Mouse (Mus musculus): ENCODE results near the gene Ltbp1. TPM values are rescaled to one million over a fixed set of nuclear protein-coding genes. Genes with fewer than 3 reads are reported as not detected.

The Ltbp1 gene
- total and polyA plus RNA-seq, 3 experiments = 0.01 to 0.04 TPM; not detected in 1

DNA sequence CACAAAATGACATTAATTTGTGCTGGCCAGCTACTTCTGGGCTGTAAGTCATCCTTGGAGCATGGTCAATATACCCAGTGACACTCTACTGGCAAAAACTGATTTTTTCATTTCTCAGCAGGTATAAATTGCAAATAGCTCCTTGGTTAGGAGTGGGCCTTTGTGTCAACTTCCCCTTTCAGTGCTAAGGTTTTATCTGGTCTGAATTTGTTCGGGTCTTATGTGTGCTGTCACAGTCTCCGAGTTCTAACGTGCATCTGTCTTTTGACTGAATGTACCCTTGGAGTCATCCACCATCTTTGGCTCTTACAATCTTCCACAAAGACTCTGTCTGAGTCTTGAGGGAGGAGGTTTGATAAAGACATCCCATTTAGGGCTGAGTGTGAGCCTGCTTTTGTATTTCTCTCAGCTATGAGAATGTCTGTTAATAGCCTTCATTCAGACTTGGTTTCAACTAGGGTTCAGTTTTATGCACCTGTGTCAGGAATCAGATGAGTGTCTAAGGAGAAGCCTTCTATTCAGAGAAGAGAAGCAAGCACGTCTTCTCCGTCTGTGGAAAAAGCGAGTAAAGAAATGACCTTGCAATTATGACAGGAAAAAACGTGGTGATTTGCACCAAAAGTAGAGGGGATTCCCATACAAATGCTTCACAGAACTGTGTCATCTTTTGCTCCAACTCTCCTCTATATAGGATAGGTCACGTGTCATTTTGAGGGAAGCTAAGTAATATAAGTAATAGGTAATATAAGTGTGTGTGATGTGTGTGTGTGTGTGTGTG lies 181.6 kb downstream of the Ltbp1 start:
- H3K9me3 ChIP-seq (replicated peaks; ENCODE audit: insufficient read depth, low read length) = no peaks in the 10 kb centered on the region
- no peaks in the 10 kb centered on the region for H3K36me3 ChIP-seq (ENCODE audit: control insufficient read depth in 1 of 2, insufficient read depth in 2 of 2, low read length in 2 of 2)
- no peaks in the 10 kb centered on the region for H3K79me2 ChIP-seq (ENCODE audit: control insufficient read depth, insufficient read depth, low read length, poor library complexity)
- no peak overlapping the region for H3K9ac ChIP-seq (ENCODE audit: control insufficient read depth, low read depth, low read length, poor library complexity, severe bottlenecking)
- H3K4me1 ChIP-seq (ENCODE audit: control insufficient read depth in 1 of 2, insufficient read depth in 2 of 2, low read length in 2 of 2) = no peaks in the 10 kb centered on the region; a peak in 1 of 4 replicates
- no peak for TF ChIP-seq KAT2A (conservative IDR thresholded peaks at IDR 0.05; ENCODE audit: low read depth, low read length)
- no peak for TF ChIP-seq MAZ (IDR thresholded peaks at IDR 0.05; ENCODE audit: low read depth, low read length)
- TF ChIP-seq CHD2 (IDR thresholded peaks at IDR 0.05; ENCODE audit: low read length) = no peak
- no peak for TF ChIP-seq POLR2AphosphoS5 (IDR thresholded peaks at IDR 0.05; ENCODE audit: borderline replicate concordance, low read depth, low read length)
- no peak for TF ChIP-seq UBTF (IDR thresholded peaks at IDR 0.05; ENCODE audit: borderline replicate concordance, insufficient read depth, low read depth, low read length)
- H3K4me3 ChIP-seq (ENCODE audit: control insufficient read depth in 1 of 2, insufficient read depth in 1 of 2, low read depth in 2 of 2, low read length in 2 of 2) = no peak overlapping the region
- no peak overlapping the region for H3K27ac ChIP-seq (ENCODE audit: control insufficient read depth, low read depth, low read length)
- peak; percentile 8 for DNase-seq (ENCODE audit: low read depth, low spot score)
- H3K27me3 ChIP-seq (ENCODE audit: control insufficient read depth in 1 of 2, insufficient read depth in 2 of 2, low read length in 2 of 2) = peaks cover 2 to 5% of the 10 kb centered on the region in 2 experiments; a peak in 3 of 4 replicates

DNA sequence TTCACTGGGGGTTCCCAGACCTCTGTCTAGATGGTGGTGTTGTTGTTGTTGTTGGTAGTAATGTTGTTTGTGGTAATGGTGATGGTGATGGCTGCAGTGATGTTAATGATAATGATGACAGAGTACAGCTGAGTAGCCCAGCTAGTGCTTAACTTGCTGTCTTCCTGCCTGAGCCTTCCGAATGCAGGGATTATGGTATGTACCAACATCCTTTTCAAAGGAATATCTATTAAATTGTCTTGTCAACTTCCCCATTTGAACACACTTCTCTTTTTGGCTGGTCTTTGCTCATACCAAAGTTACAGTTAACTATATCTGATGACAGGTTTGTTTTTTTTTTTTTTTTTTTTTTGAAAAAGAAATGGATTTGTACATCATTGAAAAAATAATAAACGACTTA lies 191.6 kb downstream of the Ltbp1 start:
- H3K36me3 ChIP-seq (ENCODE audit: control insufficient read depth in 1 of 2, insufficient read depth in 2 of 2, low read length in 2 of 2) = peaks cover 0 to 5% of the 10 kb centered on the region in 2 experiments; a peak in 2 of 4 replicates
- H3K27me3 ChIP-seq (ENCODE audit: control insufficient read depth in 1 of 2, insufficient read depth in 2 of 2, low read length in 2 of 2) = peaks cover 2 to 4% of the 10 kb centered on the region in 2 experiments; a peak in 3 of 4 replicates
- H3K27ac ChIP-seq (ENCODE audit: control insufficient read depth, low read depth, low read length) = no peak overlapping the region
- no peak for DNase-seq (ENCODE audit: low read depth, low spot score)
- no peaks in the 10 kb centered on the region for H3K79me2 ChIP-seq (ENCODE audit: control insufficient read depth, insufficient read depth, low read length, poor library complexity)
- H3K4me1 ChIP-seq (ENCODE audit: control insufficient read depth in 1 of 2, insufficient read depth in 2 of 2, low read length in 2 of 2) = peaks cover 0 to 13% of the 10 kb centered on the region in 2 experiments; a peak in 2 of 4 replicates
- H3K4me3 ChIP-seq (ENCODE audit: control insufficient read depth in 1 of 2, insufficient read depth in 1 of 2, low read depth in 2 of 2, low read length in 2 of 2) = no peak overlapping the region
- TF ChIP-seq ZC3H11A (IDR thresholded peaks at IDR 0.05; ENCODE audit: low read depth, low read length) (no peak), KAT2A (conservative IDR thresholded peaks at IDR 0.05; ENCODE audit: low read depth, low read length) (no peak), SMC3 (IDR thresholded peaks at IDR 0.05; ENCODE audit: low read depth, low read length) (no peak), SIN3A (IDR thresholded peaks at IDR 0.05; ENCODE audit: low read length) (no peak), ETS1 (IDR thresholded peaks at IDR 0.05; ENCODE audit: low read depth, low read length) (no peak), ELF1 (IDR thresholded peaks at IDR 0.05; ENCODE audit: low read depth, low read length) (no peak)
- no peaks in the 10 kb centered on the region for H3K9me3 ChIP-seq (replicated peaks; ENCODE audit: insufficient read depth, low read length)
- no peak overlapping the region for H3K9ac ChIP-seq (ENCODE audit: control insufficient read depth, low read depth, low read length, poor library complexity, severe bottlenecking)

DNA sequence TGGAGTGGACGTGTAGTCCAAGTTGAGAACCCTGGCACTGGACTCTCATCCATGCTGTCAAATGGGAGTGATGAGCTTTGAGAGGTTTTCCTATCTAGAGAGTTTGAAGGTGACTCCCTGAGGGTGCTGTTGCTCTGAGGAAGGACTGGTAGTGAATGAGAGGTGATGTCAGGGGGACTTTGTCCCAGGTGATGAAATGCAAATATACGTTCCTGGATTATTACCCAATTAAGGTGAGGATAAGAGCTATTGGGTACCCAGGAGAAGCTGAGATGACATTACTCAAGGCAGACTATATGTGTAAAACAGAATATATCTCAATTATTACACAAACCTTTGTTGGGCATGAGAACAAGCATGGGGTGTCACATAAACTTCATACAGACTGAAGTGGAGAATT lies 193.4 kb downstream of the Ltbp1 start:
- Histone ChIP-seq H3K9me3 (replicated peaks; ENCODE audit: insufficient read depth, low read length) (no peaks in the 10 kb centered on the region), H3K9ac (ENCODE audit: control insufficient read depth, low read depth, low read length, poor library complexity, severe bottlenecking) (no peak overlapping the region), H3K4me1 (ENCODE audit: control insufficient read depth in 1 of 2, insufficient read depth in 2 of 2, low read length in 2 of 2) (peaks cover 0 to 13% of the 10 kb centered on the region in 2 experiments; a peak in 2 of 4 replicates), H3K27me3 (ENCODE audit: control insufficient read depth in 1 of 2, insufficient read depth in 2 of 2, low read length in 2 of 2) (peaks cover 1 to 2% of the 10 kb centered on the region in 2 experiments; a peak in 2 of 4 replicates), H3K27ac (ENCODE audit: control insufficient read depth, low read depth, low read length) (no peak overlapping the region), H3K4me3 (ENCODE audit: control insufficient read depth in 1 of 2, insufficient read depth in 1 of 2, low read depth in 2 of 2, low read length in 2 of 2) (no peak overlapping the region), H3K36me3 (ENCODE audit: control insufficient read depth in 1 of 2, insufficient read depth in 2 of 2, low read length in 2 of 2) (peaks cover 0 to 5% of the 10 kb centered on the region in 2 experiments; a peak in 2 of 4 replicates), H3K79me2 (ENCODE audit: control insufficient read depth, insufficient read depth, low read length, poor library complexity) (no peaks in the 10 kb centered on the region)
- DNase-seq (ENCODE audit: low read depth, low spot score) = no peak
- TF ChIP-seq GATA1 (IDR thresholded peaks at IDR 0.05; ENCODE audit: low read depth, low read length) = no peak
- no peak for TF ChIP-seq ZKSCAN1 (IDR thresholded peaks at IDR 0.05; ENCODE audit: low read depth, low read length)
- TF ChIP-seq NRF1 (IDR thresholded peaks at IDR 0.05; ENCODE audit: insufficient read depth, low read depth, low read length, poor library complexity, severe bottlenecking) = no peak
- TF ChIP-seq POLR2A (IDR thresholded peaks at IDR 0.05; ENCODE audit: control insufficient read depth in 1 of 2, insufficient read depth in 1 of 2, low read depth in 1 of 2, low read length in 2 of 2, poor library complexity in 1 of 2) = no peak
- TF ChIP-seq MEF2A (IDR thresholded peaks at IDR 0.05; ENCODE audit: extremely low read depth, insufficient replicate concordance, low read depth, low read length, poor library complexity, severe bottlenecking) = no peak
- TF ChIP-seq MYB (IDR thresholded peaks at IDR 0.05; ENCODE audit: low read depth, low read length) = no peak
- TF ChIP-seq MYC (IDR thresholded peaks at IDR 0.05; ENCODE audit: low read depth, low read length) = no peak
- TF ChIP-seq GABPA (IDR thresholded peaks at IDR 0.05; ENCODE audit: low read depth, low read length) = no peak
- TF ChIP-seq CHD1 (IDR thresholded peaks at IDR 0.05; ENCODE audit: low read depth, low read length) = no peak
- no peak for TF ChIP-seq ETS1 (IDR thresholded peaks at IDR 0.05; ENCODE audit: low read depth, low read length)
- TF ChIP-seq UBTF (IDR thresholded peaks at IDR 0.05; ENCODE audit: borderline replicate concordance, insufficient read depth, low read depth, low read length) = no peak
- TF ChIP-seq MAFK (IDR thresholded peaks at IDR 0.05; ENCODE audit: borderline replicate concordance, low read depth, low read length) = no peak
- TF ChIP-seq RAD21 (IDR thresholded peaks at IDR 0.05; ENCODE audit: low read depth, low read length) = no peak
- TF ChIP-seq EP300 (IDR thresholded peaks at IDR 0.05; ENCODE audit: low read depth in 1 of 2, low read length in 2 of 2) = no peak
- no peak for TF ChIP-seq ELF1 (IDR thresholded peaks at IDR 0.05; ENCODE audit: low read depth, low read length)
- no peak for TF ChIP-seq NELFE (IDR thresholded peaks at IDR 0.05; ENCODE audit: low read depth, low read length)

All from MEL (cell line).